Mouse (Mus musculus) c-Kit-positive CD71-positive TER-119-positive erythroid progenitor cells, embryonic 14.5 days (primary cell): ENCODE measurements around the gene E130308A19Rik.

Experiments used
- DNase-seq: peaks from one replicate; pipeline ENCODE4 v3.0.0-alpha.2; 2013; ENCODE audit warnings: low spot score

E130308A19Rik gene

GRCm38 (mm10) chr4:59625998-59626910 is at the start of gene E130308A19Rik:
Gene E130308A19Rik (plus strand): TSS chr4:59626211.
- peak; percentile 75 for DNase-seq

- peak; percentile 34 for DNase-seq
These were observed 45.3 kb upstream of the E130308A19Rik start for GRCm38 (mm10) chr4:59580495-59581281.

GRCm38 (mm10) chr4:59581314-59582185 is 44.5 kb upstream of the E130308A19Rik start, which contains the start of gene Hsdl2:
Gene Hsdl2 (plus strand): TSS chr4:59581563.
- peak; percentile 100 for DNase-seq

DNA sequence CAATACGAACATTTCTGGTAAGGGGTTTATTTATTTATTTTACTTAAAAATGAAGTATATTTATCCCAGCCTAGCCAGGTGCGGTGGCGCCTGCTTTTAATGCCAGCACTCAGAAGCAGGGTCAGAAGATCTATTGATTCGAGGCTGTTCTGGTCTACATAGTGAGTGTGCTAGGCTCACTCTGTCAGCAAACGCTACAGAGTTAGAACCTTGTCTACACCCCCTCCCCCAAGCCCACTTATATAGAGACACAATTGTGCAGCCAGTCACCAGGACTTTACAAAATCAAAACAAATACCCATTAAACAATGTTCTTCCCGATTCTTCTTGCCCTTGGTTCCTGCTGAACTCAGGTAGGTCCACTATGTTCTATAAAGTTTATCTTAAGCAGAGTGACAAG is 43.8 kb upstream of the E130308A19Rik start:
- DNase-seq = no peak

DNA sequence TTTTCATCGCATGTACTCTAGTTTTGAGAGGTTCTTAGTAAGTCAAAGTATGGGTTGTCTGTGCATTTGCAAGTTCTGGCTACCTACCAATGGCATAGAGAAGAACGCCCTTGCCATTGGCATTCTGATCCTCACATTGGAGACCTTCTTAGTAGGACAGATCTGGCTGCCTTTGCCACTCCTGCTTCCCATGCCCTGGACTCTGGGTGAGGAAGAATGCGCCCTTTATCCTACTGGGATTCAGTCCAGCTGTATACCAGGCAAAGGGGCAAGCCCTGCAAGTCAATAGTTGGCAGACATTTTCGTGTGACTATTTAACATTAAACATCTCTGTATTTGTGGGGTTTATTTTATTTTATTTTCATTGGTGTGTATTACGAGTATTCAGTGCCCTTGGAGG is 40.9 kb upstream of the E130308A19Rik start:
- no peak for DNase-seq

DNA sequence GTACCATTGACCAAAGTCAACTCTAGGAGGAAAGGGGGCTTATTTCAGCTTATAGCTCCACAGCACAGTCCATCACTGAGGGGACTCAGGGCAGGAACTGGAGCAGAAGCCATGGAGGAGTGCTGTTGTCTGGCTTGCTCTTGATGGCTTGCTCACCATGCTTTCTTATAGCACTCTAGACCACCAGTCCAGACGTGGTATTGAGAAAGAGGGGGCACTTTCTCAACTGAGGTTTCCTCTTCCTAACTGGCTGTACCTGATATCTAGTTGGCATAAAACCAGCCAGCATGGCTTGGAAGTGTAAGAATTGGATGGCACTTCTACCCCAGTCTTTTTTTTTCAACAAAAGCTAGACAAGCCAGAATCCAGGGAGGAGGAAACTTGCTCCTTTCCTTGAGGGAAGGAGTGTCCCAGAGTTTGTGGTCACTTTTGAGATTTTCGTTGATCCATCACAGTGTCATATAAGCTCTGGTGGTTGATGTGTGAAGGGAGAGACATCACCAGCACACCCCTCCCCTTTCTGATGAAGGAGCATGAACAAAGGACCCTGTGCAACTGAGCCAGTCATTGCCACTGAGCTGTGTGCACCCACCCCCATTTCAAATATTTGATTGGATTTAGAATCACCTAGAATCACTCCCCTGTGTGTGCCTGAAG is 38.7 kb upstream of the E130308A19Rik start:
- no peak for DNase-seq

- DNase-seq = no peak
These were observed 38.2 kb upstream of the E130308A19Rik start for GRCm38 (mm10) chr4:59587872-59588226.

DNA sequence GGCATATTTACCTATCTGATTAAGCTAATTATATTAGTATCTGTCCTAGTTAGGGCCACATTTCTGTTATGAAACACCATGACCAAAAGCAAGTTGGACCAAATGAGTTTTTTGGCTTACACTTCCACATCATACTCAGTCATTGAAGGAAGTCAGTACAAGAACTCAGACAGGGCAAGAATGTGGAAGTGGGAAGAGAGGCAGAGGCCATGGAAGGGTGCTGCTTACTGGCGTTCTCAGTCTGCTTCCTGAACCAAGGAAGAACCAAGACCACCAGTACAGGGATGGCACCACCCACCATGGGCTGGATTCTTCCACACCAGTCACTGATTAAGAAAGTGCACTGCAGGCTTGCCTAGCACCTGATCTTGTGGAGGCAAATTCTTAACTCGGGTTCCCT is 31.4 kb upstream of the E130308A19Rik start:
- DNase-seq = no peak

GRCm38 (mm10) chr4:59596556-59596955 is 29.5 kb upstream of the E130308A19Rik start:
- no peak for DNase-seq

DNA sequence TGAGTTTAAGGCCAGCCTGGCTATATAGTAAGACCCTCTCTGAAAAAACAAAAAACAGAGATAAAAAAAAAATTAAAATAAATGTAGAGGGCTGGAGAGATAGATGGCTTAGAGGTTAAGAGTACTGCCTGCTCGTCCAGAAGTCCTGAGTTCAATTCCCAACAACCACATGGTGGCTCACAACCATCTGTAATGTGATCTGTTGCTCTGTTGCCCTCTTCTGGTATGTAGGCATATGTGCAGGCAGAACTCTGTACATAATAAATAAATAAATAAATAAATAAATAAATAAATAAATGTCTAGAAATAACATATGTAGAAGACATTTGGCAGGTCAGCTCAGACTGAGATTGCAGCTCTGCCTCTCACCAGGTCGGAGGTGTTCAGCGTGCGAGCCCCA is 23.3 kb upstream of the E130308A19Rik start:
- no peak for DNase-seq

GRCm38 (mm10) chr4:59604892-59605291 is 21.1 kb upstream of the E130308A19Rik start:
- no peak for DNase-seq

GRCm38 (mm10) chr4:59605501-59605900 is 20.5 kb upstream of the E130308A19Rik start:
- no peak for DNase-seq

- no peak for DNase-seq
These were observed 15.6 kb upstream of the E130308A19Rik start for GRCm38 (mm10) chr4:59610411-59610810.

GRCm38 (mm10) chr4:59614986-59615385 is 11.0 kb upstream of the E130308A19Rik start:
- DNase-seq = peak; percentile 56

GRCm38 (mm10) chr4:59619611-59620245 is 6.3 kb upstream of the E130308A19Rik start:
- no peak for DNase-seq

- no peak for DNase-seq
These were observed 374 bp upstream of the E130308A19Rik start for GRCm38 (mm10) chr4:59625676-59625997.

GRCm38 (mm10) chr4:59628255-59628654 is 2.2 kb downstream of the E130308A19Rik start:
- no peak for DNase-seq

DNA sequence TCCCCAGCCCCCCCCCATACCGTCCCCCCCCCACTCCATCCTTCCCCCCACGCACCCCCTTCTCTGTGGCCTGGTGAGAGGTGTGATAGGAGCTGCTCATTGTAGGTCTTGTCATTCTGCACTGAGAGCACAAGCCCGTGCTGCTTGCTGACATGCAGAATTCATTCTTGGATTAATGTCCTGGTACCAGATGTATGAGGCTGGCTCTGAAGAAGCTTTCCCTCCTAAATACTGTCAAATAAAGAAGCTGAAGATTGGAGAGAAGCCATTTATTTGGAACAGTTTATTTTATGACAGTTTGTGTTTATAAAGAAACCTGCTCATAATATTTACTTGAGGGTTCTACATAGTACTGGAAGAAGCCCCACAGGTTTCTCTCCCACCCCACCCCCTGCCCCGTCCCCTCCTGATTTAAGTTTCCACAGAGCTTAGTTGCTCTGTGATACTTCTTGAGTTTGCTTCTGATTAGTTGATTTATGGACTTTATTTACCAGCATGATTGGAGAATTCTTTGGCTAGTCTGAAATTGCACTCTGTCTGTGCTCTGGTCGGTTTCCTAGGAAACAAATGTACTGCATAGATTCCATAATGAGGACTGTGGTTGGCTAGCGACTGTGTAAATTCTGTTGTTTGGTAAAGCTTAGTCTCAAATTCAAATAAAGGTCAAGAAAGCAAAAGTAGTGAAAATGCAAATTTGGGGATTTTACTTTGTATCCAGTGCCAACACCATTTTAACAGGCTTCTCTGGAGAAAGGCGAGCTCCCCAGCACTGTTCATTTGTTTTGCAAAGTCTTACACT is 3.3 kb downstream of the E130308A19Rik start:
- DNase-seq = no peak

DNA sequence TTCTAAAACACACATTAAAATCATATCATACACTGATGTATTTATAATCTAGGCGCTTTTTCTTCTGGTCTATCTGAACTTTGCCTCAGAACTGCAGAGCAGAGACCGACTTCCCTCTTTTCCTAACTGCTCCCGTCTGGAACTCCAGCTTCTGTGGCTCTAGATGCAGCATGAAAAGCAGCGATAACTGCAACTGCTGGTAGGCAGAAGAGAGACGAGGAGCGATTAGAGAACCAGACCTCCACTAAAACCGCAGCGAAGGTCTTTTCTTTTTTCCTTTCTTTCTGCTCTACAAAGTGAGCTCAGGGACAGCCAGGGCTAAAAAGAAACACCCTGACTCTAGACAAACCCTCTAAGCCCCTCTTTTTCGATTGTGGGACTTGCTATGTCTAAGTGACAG is 4.1 kb downstream of the E130308A19Rik start:
- no peak for DNase-seq

- no peak for DNase-seq
These were observed 8.5 kb downstream of the E130308A19Rik start for GRCm38 (mm10) chr4:59634532-59634931.
